Mouse (Mus musculus) cerebellum, adult 18-20 months (tissue): ENCODE measurements around the gene Auts2.

Experiments used
- DNase-seq, 2 experiments: peaks; one replicate each; pipeline ENCODE4 v3.0.0; 2021

Auts2 gene

GRCm38 (mm10) chr5:132307000-132307399, 236.1 kb downstream of the Auts2 start:
- no peak for DNase-seq

GRCm38 (mm10) chr5:132305354-132305934, 237.7 kb downstream of the Auts2 start:
- DNase-seq, result no peak

GRCm38 (mm10) chr5:132302778-132303177, 240.4 kb downstream of the Auts2 start:
- DNase-seq, result no peak

GRCm38 (mm10) chr5:132300794-132301193, 242.3 kb downstream of the Auts2 start:
- DNase-seq, result no peak

- no peak for DNase-seq
Observed at GRCm38 (mm10) chr5:132299716-132300115, 243.4 kb downstream of the Auts2 start.

DNA sequence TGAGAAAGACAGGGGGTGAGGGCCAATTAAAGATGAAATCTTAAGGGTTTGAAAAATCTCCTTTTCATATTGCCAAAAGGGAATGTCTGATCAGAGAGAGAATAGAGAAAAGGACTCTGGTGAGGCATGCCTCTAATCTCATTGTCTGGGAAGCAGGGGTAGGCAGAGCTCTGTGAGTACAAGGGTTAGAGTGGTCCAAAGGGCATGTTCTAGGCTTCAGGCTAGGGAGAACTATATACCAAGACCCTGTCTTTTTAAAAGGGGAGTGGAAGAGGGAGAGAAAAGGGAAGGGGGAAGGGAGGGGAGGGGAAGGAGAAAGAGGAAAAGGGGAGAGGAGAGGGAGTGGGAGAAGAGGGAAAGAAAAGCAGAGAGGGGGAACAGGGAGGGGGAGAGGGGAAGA, 244.1 kb downstream of the Auts2 start:
- DNase-seq, result no peak

- no peak for DNase-seq
Observed at GRCm38 (mm10) chr5:132297309-132297708, 245.8 kb downstream of the Auts2 start.

DNA sequence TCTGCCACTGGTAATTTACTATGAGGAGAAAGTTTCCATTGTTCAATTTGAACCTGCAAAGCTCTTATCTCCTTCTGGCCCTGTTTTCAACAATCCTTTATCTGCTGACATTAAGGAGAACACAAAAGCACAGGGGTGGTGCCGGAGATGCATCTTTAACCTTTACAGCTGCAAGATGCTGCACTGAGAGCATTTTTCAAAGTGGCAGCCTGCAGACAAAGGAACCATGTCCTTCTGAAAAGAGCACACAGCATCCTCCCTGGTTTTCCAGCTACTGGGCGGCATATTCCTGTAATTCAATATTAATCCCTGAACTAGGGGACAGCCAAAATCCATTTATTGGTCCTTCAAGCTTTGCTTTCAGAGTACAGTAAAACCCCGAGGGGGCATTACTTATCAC, 248.7 kb downstream of the Auts2 start:
- DNase-seq, result no peak

GRCm38 (mm10) chr5:132292932-132293331, 250.2 kb downstream of the Auts2 start:
- DNase-seq, result no peak

DNA sequence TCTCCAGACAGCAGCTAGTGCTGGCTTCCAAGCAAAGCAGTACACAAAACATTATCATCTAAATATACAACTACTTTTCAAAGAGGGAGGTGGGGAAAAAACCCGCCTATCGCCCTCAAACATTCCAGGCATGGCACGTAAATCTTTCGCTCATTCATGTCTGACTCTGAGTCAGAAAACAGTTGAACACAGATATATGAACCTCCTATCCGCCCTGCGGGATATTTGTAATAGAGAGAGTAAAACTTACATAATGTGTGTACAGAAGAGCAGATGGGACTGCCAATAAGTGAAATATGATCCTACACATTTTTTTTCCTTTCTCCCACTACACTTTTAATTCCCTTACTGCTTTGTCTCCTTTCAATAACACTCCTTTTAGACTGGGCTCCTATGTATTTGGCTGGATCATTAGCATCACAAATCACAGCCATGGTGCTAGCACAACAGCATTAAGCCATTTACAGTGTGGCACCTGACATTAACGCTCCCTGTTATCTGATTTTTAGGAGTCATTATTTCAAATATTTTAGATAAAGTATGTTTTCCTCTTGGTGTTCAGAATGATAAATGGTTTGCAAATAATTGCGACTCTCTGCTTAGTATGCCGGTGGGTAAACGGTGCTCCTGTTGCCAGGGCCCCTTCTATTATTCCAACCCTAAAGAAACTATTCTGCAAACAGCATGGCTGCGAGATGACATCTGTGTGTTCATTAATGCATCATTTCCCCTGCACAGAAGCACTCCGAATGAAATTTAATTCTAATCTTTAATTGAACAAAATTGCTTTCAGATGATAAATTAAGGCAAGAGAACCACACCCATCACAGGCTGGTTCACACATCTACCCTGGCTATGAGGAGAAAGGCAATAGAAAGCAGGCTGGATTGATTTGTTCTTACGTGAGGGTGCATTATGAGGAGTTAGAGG, 252.3 kb downstream of the Auts2 start:
- DNase-seq, result no peak

DNA sequence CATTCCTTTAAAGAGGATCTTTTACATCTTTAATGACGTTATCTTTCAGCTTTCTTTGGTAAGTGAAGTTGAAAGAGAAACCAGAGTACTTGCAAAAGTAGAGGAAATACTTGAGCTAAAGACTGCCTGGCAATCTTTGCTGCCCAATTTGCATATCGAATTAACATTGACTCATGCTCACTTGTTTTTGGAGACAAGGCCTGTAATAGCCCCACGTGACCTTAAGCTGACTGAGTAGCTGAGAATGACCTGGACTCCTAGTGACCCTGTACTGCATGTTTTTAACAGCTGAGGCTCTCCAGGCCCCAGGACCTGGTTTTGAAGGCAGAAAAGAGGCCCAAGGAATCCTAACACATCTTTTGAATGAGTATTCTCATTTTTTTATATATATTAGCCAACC, 259.4 kb downstream of the Auts2 start:
- no peak for DNase-seq

DNA sequence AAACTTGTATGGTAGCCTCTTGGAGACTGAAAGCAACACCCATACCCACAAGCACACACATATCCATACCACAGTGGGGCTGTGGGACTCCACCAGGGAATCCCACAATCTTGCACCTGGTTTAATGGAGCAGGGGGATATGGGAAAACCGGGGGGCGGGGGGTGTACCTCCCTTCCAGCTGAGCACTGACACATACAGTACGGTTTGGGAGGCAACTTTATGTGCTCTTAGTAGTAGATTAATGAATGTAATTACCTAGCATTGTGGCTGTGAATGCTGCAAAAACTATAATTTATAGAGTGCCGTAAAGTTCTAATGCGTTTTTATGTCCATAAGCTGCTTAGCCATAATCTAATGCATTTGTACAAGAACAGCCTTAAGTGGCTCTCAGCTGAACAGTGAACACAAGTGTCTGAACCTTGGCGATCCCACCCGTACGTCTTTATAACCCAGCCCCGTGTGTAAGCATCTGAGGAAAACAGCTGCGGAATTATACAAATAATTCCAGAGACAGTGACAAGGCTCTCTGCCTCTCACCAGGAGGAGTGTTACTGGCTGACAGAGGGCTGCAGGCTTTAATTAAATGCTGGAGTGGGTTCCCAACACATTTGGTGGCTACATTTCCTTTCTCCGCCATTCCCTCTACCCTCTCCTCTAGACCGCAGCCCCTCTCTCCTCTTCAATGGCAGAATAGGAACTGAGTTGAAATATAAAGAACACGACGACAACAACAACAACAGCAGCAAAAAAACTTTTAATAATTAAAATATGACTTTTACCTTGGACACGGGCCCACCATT, 268.8 kb downstream of the Auts2 start:
- DNase-seq, result no peak

- no peak for DNase-seq
Observed at GRCm38 (mm10) chr5:132272132-132272531, 271.0 kb downstream of the Auts2 start.

GRCm38 (mm10) chr5:132270896-132271295, 272.2 kb downstream of the Auts2 start:
- no peak for DNase-seq

DNA sequence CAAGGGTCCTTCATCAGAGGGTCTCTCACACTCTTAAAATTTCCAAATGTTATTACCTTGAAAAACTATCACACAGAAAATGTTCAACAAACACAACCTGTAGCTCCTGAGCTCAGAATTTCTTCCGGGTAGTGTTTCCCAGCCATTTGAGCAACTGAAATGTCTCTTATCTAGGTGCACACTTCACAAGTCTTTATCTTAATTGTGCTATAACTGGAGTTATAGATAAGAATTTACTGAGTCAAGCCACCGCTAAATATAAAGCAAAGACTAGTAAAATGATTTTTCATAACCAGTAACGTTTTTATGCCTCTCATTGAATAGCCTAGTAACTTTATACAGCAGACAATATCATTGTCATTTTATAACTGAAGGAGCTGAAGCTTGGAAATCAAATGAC, 273.1 kb downstream of the Auts2 start:
- DNase-seq, result no peak

GRCm38 (mm10) chr5:132268351-132268967, 274.7 kb downstream of the Auts2 start:
- DNase-seq, result no peak

GRCm38 (mm10) chr5:132265015-132265414, 278.1 kb downstream of the Auts2 start:
- DNase-seq, result no peak

DNA sequence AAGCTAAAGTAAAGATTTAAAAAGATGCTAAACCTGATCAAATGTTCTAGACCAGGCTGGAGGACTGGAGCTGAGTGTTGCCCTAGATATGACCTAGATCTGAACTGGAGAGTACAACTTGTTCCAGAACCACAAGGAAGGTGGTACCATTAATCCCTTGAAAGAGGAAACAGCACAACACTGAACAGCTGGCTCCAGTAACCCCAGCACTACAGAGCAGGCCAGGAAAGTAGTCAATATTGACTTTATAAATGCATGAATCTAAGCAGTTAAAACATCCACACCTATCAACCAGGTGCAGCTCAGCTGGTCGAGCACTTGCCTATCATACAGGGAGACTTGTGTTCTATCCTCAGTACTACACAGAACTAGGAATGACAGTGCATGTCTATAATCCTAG, 281.4 kb downstream of the Auts2 start:
- no peak for DNase-seq

DNA sequence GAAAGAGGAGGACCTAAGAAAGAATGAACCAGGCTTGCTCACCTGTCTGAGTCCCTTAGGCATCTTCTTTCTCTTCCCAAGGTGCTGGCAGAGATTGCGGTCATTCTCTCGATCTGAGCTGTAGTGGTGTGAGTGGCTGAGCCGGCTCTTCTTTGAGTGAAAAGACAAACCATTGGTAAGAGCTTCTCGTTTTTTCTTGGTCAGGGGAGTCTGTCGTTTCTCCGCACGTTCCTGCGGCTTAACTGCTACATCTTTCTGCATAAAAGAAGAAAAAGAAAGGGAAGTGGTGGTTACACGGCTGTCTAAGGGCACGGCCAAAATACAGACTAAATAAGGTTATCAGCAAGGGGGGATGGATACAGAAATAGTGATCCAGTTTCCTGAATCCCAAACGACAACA, 284.3 kb downstream of the Auts2 start:
- no peak for DNase-seq

DNA sequence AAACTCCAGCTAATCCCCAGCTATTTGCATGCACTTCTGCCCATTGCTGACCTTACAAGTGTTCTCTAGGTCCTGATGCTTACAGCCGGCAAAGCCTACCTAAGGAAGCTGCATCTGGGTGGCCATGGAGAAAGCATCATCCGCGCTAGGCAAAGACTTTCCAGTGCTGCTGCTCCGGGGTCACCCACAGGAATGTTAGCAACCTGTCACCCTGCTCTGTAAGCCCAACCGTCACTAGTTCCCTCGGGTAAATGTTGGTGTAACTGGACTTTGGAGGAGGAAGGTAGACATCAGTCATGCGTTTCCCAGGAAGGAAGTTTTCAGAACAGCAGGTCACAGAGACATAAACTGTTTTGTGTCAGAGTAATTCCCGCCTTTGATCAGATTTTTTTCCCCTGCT, 287.6 kb downstream of the Auts2 start:
- no peak for DNase-seq

DNA sequence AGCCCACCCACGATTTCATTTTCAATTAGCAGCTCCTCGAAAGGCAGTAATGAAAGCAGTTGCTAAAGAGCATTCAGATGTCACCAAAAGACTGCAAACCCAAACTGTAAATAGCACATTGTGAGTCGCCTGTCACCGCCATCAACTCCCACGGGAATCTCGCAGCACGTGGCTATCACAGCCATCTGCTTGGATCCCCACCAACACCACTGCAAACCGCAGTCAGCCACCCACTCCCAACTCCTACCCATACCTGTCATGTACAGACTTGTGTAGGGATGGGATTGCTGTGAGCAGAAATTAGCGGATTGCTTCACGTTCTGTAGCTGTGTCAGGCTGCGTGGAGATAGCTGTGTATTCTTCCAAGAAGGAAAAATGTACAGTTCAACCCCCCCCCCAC, 293.6 kb downstream of the Auts2 start:
- DNase-seq, result no peak

DNA sequence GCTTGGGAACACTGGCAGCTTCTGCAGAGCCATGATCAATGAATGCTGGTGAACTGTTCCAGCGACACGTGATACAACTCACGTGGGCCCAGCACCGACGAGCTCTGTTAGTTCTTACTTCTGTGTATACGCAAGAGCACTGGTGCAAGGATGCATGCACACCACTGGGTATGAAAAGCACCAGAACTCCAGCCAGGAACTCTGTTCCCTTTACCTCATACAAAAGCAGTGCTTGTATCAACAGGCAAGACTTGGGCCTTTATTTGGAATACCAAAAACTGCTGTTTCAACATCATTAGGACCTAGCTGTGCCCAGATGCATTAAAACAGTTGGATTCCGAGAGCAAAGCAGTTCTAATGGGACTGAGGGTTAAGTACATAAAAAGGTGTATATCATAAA, 295.1 kb downstream of the Auts2 start:
- DNase-seq, result no peak

- DNase-seq, result no peak
Observed at GRCm38 (mm10) chr5:132235460-132235859, 307.7 kb downstream of the Auts2 start.
